Mouse (Mus musculus): ENCODE results near the gene Scamp5. TPM values are rescaled to one million over a fixed set of nuclear protein-coding genes. Genes with fewer than 3 reads are reported as not detected.

Gene Scamp5
- total RNA-seq, 4 experiments from 2014 or later, result 4.1 to 7.3 (median 6.5) TPM

DNA sequence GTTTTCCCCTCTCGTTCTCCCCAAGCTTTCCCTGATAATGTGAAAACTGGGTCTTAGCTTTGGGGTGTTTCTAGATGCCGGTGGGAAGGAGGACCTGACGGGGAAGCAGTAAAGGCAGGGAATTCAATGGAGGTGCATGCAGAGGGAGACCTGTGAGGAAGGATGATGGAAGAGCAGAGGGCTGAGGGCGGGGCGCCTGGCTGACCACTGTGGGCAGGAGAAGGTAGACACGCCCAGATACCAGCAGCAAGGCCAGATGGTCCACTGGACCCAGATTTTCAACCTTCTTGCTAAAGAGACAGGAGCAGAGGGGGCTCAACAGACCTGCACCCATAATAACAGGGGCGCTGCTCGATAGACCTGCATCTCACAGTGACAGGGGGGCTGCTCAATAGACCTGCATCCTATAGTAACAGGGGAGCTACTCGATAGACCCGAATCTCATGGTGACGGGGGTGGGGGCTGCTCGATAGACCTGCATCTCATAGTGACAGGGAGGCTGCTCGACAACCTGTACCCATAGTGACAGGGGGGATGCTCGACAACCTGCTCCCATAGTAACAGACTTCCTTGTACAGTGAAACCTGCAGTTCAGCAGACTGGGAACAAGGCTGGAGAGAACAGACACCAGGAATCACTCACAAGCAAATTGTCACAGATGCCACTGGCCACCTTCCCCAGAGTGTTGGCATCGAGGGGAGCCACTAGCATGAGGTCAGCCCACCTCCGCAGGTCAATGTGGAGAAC is 48.2 kb downstream of the Scamp5 start:
- DNase-seq (ENCODE audit: low spot score), result no peak

DNA sequence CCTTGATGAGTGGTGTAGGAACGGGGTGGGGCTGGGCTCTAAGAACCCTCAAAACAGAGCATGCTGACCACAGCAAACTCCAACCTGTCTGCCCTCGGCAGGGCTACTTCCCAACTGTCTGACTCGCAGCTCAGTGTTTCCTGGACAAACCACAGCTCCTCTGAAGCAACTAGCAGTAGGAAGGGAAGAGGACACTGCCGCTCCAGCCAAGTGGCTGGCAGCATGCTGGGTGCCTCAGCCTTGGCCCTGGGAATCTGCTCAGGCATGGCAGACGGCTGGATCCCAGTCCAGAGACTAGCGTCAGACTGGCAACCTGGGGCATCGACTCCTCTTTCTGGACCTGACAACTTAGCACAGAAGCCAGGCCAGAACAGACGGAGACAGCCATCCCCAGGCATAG is 50.5 kb downstream of the Scamp5 start:
- DNase-seq (ENCODE audit: low spot score), result no peak

DNA sequence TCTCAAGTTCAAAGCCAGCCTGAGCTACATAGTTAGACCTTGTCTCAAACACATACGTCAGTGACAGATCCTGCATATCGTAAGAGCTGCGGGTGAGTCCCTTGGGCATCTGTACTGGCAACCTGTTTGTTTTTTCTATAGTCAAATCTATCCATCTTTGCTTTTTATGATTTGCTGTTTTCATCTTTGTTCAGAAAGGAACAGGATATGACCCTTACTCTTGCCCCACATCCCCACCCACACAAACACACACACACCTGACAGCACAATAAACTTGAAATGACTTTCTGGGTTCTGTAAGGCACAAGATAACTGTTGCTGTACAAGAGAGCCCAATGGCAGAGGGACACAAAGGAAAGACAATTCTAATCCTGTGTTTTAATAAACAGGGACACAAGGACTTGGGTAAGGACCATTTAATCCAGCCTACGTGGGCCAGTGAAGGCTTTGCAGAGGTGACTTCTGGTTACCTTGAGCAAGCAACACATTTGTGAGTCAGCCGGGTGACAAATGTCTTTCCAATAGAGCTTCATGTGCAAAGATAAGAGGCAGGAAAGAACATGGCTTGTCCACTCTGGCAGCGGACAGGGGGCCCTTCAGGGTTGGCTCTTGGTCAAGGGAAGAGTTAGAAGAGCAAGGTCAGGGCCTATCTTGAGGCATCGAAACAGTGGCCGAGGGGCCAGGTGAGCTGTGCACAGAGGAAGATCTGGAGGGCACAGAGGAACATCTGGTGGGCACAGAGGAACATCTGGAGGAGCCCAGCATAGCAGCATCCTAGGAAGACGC is 60.5 kb downstream of the Scamp5 start:
- DNase-seq (ENCODE audit: low spot score), result no peak

DNA sequence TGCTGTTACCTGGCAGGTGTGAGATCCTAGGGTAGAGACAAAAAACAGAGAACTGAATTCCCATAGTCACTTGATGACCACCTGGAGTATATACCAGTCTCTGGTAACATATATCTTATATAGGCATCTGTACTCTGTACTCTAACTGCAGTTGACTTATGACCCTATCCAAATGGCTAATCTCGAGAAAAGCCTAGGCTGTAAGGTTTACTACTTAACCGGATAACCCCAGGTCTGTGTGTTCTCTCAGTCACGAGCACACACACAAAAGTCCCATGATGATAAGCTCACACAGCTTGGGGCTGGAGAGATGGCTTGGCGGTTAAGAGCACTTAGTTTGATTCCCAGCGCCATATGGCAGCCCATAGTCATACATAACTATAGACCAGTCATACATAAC is 61.5 kb downstream of the Scamp5 start:
- DNase-seq (ENCODE audit: low spot score), result no peak

DNA sequence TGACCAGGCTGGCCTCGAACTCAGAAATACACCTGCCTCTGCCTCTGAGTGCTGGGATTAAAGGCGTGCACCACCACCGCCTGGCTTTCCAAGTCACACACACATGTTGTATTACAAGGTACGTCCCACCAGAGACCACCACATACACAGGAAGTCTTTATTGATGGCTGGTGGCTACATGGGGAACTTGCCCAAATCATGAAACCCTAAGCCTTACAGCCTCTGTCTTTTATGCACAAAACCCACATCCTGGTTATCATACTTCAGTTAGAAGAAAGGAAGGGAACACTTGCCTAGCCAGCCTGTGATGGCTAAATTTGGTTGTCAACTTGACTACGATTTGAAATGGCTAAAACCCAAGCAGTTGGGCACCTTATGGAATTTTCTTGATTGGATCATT is 63.8 kb downstream of the Scamp5 start:
- no peak for DNase-seq (ENCODE audit: low spot score)

GRCm38 (mm10) chr9:57402318-57403251 is 65.3 kb downstream of the Scamp5 start:
- no peak for DNase-seq (ENCODE audit: low spot score)

DNA sequence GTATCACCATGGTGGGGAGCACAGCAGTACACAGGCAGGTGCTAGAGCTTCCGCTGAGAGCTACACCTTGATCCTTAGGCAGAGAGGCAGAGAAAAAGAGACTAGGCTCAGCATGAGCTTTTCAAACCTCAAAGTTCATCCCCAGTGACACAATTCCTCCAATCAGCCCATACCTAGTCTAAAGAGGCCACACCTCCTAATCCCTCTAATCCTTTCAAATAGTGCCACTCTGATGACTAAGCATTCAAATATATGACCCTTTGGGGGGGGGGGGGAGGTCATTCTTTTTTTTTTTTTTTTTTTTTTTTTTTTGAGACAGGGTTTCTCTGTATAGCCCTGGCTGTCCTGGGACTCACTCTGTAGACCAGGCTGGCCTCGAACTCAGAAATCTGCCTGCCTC is 69.1 kb downstream of the Scamp5 start:
- no peak for DNase-seq (ENCODE audit: low spot score)

- DNase-seq (ENCODE audit: low spot score), result no peak
Observed at GRCm38 (mm10) chr9:57392892-57393291, 75.0 kb downstream of the Scamp5 start.

Other genes starting within 250 kb of the Scamp5 start
- gene Trcg1, start 231.5 kb downstream of the Scamp5 start, total RNA-seq (2022), result not detected
- 10 to 100 TPM in 2 of 4 experiments, 1 to 10 TPM in 2; 7.9 to 10.7 (median 9.4) TPM for gene 1700017B05Rik, start 205.4 kb downstream of the Scamp5 start, total RNA-seq (2022)
- 10 to 100 TPM in 2 of 4 experiments, 1 to 10 TPM in 2; 7.0 to 18.5 (median 9.7) TPM for gene Ppcdc, start 27.9 kb downstream of the Scamp5 start, total RNA-seq (2022)
- gene Rpp25, start 36.0 kb upstream of the Scamp5 start, total RNA-seq (2022), result 1 to 10 TPM; 2.0 to 3.7 (median 2.0) TPM
- 1,000 to 10,000 TPM; 2,249 to 2,640 (median 2,421) TPM for gene Cox5a, start 53.2 kb upstream of the Scamp5 start, total RNA-seq (2022)
- gene Fam219b, start 69.5 kb upstream of the Scamp5 start, total RNA-seq (2022), result 10 to 100 TPM in 3 of 4 experiments, 1 to 10 TPM in 1; 9.5 to 11.6 (median 10.8) TPM
- 100 to 1,000 TPM; 127 to 162 (median 147) TPM for gene Mpi, start 84.7 kb upstream of the Scamp5 start, total RNA-seq (2022)
- 10 to 100 TPM; 25.0 to 31.1 (median 25.3) TPM for gene Scamp2, start 92.9 kb upstream of the Scamp5 start, total RNA-seq (2022)
- 10 to 100 TPM in 2 of 4 experiments, 1 to 10 TPM in 2; 6.9 to 11.9 (median 10.0) TPM for gene Ulk3, start 121.4 kb upstream of the Scamp5 start, total RNA-seq (2022)
- not detected for gene Cplx3, start 138.2 kb upstream of the Scamp5 start, total RNA-seq (2022)
- gene Lman1l, start 152.7 kb upstream of the Scamp5 start, total RNA-seq (2022), result under 1 TPM in 3 of 4 experiments, not detected in 1; 0.16 to 0.32 (median 0.22) TPM
- gene Csk, start 185.6 kb upstream of the Scamp5 start, total RNA-seq (2022), result 10 to 100 TPM; 18.9 to 32.0 (median 27.7) TPM
- gene Cyp1a2, start 215.6 kb upstream of the Scamp5 start, total RNA-seq (2022), result not detected
- gene Cyp1a1, start 219.9 kb upstream of the Scamp5 start, total RNA-seq (2022), result under 1 TPM in 2 of 4 experiments, not detected in 2; 0.14 to 0.69 TPM
- 1 to 10 TPM; 3.6 to 5.3 (median 4.5) TPM for gene Edc3, start 240.5 kb upstream of the Scamp5 start, total RNA-seq (2022)

Data from heart, adult 8-10 months (tissue).